Mouse (Mus musculus) testis, adult 2 months (tissue): Measurements from ENCODE around the gene Zfp580. TPM values are rescaled to one million over a fixed set of nuclear protein-coding genes. Genes with fewer than 3 reads are reported as not detected.

ENCODE experiments used
- H3K27ac ChIP-seq: fragments of 200-500 bp; 2 replicates; pipeline ENCODE4 v1.5.1; 2012; ENCODE audit warnings: low read depth, low read length; ENCODE audit not compliant: control insufficient read depth, insufficient read depth
- H3K27me3 ChIP-seq: fragments of 200-500 bp; 2 replicates; pipeline ENCODE4 v1.6.1; 2012; ENCODE audit warnings: mild to moderate bottlenecking, low read length, moderate library complexity; ENCODE audit not compliant: control insufficient read depth, insufficient read depth
- H3K36me3 ChIP-seq: fragments of 200-500 bp; 2 replicates; pipeline ENCODE4 v1.6.1; 2012; ENCODE audit warnings: mild to moderate bottlenecking, low read length; ENCODE audit not compliant: control insufficient read depth, insufficient read depth
- H3K4me1 ChIP-seq: fragments of 200-500 bp; 2 replicates; pipeline ENCODE4 v1.6.1; 2012; ENCODE audit warnings: low read length; ENCODE audit not compliant: control insufficient read depth, insufficient read depth
- H3K4me3 ChIP-seq: fragments of 200-500 bp; 2 replicates; pipeline ENCODE4 v1.5.1; 2012; ENCODE audit warnings: low read depth, mild to moderate bottlenecking, low read length, moderate library complexity, mixed read lengths; ENCODE audit not compliant: control insufficient read depth
- CTCF ChIP-seq: fragments of 200-500 bp; IDR thresholded peaks from 2 replicates; pipeline ENCODE4 v1.5.1; 2012; ENCODE audit warnings: low read depth, mild to moderate bottlenecking, inconsistent platforms, low read length, moderate library complexity; ENCODE audit not compliant: control insufficient read depth, insufficient read depth, insufficient replicate concordance
- POLR2A ChIP-seq: fragments of 200-500 bp; IDR thresholded peaks from 2 replicates; pipeline ENCODE4 v1.6.1; 2012; ENCODE audit warnings: low read depth, mild to moderate bottlenecking, inconsistent platforms, low read length, moderate library complexity; ENCODE audit not compliant: control insufficient read depth
- polyA plus RNA-seq: library from polyadenylated mRNA; depleted of rRNA; stranded (reverse); fragments of >200 nt; gene quantifications from 2 replicates; pipeline ENCODE4 v1.2.3, GENCODE M21; 2012

Zfp580 gene
- polyA plus RNA-seq, 1 experiment: 9.4 TPM

DNA sequence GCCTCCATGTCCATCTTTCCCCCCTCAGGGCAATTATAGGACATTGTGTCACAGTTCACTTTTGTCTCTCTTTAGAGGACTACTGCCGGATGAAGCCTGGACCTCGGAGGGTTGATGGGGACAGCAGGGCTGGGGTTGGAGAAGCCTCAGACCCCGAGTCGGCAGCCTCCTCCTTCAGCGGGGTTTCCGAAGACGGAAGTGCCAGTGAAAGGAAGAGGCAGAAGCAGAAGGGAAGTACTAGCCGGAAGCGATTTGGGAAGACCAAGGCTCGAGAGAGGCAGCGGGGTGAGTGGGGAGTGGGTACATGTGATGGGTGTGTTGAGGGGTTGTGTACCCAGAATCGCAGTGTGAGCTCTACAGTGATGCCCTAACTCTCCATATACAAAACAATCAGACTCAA lies 8.1 kb downstream of the Zfp580 start:
- Histone ChIP-seq H3K4me3 (peak overlapping the region; percentile 93), H3K4me1 (peaks cover 33% of the 10 kb centered on the region), H3K36me3 (no peaks in the 10 kb centered on the region), H3K27ac (peak overlapping the region; percentile 98; the same call in 1 of the 2 replicates), H3K27me3 (no peaks in the 10 kb centered on the region)
- TF ChIP-seq POLR2A: no peak
- no peak for TF ChIP-seq CTCF

DNA sequence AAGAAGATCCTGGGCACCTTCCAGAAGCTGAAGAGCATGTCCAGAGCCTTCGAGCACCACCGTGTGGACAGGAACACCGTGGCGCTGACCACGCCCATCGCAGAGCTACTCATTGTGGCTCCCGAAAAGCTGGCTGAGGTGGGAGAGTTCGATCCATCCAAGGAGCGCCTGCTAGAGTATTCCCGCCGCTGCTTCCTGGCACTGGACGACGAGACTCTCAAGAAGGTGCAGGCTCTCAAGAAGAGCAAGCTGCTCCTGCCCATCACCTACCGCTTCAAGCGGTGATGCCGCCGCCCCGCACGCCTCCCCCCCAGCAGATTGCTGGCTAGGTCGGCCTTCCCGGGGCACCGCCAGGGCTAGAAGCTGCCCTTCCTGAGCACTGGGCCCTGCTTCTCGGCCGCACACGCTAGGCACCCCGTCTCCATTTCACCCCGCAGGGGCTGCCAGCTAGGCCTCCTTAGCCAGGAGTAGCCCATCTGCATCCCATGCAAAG lies 8.9 kb downstream of the Zfp580 start:
- peak overlapping the region; percentile 93 for H3K4me3 ChIP-seq
- no peaks in the 10 kb centered on the region for H3K36me3 ChIP-seq
- peak overlapping the region; percentile 98 for H3K27ac ChIP-seq
- TF ChIP-seq CTCF (peak; percentile 55; the same call in 1 of the 2 replicates), POLR2A (no peak; the same call in 1 of the 2 replicates)
- H3K4me1 ChIP-seq: peaks cover 28% of the 10 kb centered on the region
- H3K27me3 ChIP-seq: no peaks in the 10 kb centered on the region

DNA sequence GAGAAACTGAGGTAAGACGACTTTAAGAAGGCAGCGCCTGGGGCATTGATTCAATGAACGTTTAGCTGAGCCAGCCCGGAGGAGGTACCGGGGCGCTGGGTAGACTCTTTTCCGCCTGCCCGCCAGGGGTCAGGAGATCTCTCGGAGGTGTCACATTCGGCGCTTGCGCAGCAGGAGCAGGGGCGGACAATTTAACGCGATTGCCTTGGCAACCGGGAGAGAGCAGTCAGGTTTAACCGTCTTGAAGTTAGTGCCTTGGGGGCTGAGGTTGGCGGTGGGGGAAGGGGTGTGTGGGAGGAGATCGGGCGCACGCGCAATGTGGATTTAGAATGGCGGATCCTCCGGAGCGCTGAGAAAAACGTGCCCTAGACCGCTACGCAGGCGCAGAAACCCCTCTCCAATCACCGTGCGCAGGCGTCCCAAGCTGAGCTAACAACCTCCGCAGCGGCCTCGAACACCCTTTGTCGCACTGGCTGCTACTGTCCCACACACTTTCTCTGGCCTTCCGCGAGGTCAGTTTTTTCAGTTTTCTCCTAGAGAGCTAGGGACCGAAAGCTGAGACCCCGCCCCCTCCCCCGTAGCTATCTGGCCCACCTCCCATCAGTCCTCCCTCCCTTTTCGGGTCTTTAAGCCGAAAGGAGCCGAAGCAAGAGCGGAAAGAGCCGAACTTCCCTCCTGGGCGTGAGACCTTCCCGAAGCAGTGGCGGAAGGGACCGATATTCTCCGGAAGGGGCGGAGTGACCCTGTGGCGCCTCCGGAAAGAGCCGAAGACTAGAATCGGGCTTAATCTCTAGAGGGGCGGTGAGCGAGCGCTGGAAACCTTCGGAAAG lies 9.8 kb downstream of the Zfp580 start:
- no peaks in the 10 kb centered on the region for H3K27me3 ChIP-seq
- TF ChIP-seq POLR2A (peak; percentile 87), CTCF (peak; percentile 46; the same call in 1 of the 2 replicates)
- H3K27ac ChIP-seq: peak overlapping the region; percentile 98
- no peaks in the 10 kb centered on the region for H3K36me3 ChIP-seq
- peak overlapping the region; percentile 93 for H3K4me3 ChIP-seq
- H3K4me1 ChIP-seq: peaks cover 25% of the 10 kb centered on the region

DNA sequence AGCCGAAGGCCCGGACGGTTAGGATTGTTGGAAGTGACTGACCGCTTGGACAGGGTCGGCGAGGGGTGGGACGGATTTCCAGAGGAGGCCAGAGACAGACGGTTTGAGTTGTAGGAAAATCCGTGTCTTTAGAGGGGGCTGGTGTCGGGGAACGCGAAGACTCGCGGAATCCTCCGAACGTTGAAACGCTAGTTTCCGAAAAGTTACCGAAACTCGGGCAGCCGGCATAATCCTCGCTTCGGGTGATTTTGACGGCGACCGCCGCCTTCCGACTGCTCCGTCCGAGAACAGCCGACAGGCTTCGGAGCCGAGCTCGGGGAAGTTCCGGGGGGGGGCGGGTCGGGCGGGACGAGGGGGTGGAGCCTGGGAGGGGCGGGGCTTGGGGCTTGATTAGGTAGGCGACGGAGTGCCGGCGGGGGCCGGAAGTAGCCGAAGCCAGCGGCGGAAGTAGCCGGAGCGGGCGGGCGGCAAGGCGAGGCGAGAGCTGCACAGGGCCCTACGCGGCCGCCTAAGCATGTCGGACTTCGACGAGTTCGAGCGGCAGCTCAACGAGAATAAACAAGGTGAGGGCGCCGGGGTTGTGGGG lies 10.5 kb downstream of the Zfp580 start, which contains the start of gene U2af2:
Gene U2af2 (plus strand): TSS at position 370 of the 586 bp plus-strand sequence.
- no peaks in the 10 kb centered on the region for H3K36me3 ChIP-seq
- TF ChIP-seq CTCF (no peak), POLR2A (peak; percentile 50)
- H3K4me3 ChIP-seq: peak within 1 kb of the TSS; percentile 93
- H3K27ac ChIP-seq: peak within 1 kb of the TSS; percentile 98
- H3K27me3 ChIP-seq: no peaks in the 10 kb centered on the region
- H3K4me1 ChIP-seq: peaks cover 23% of the 10 kb centered on the region

DNA sequence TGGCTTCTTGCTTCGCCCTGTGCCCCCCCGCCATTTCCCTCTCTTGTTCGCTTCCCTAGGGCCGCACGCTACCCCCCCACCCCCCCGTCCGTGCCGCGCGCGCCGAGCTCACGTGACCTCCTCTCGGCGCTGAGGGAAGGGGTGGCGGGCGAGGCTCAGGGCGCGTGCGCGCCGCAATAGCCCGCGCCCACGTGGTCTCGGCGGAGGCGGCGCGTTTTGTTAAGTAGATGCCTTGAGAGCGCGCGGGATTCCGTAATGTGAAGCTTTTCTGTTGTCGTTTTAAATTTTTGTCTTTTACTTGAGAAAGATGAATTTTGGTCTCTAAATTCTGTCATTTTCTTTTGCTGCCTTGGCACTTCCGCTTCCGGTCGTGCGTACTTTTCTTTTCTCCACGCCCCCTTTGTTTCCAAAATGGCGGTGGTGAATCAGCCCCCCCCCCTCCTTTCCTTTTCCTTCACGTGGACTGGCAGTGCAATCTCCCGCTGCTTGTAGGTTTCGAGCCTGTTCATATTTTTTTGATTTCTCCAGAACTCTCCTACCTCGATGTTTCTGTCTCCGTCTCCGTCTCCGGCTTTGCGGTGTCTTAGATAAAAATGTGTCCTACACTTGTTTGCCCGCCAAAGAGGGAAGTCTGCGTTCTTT lies 11.1 kb downstream of the Zfp580 start:
- no peaks in the 10 kb centered on the region for H3K36me3 ChIP-seq
- no peaks in the 10 kb centered on the region for H3K27me3 ChIP-seq
- H3K4me1 ChIP-seq: peaks cover 16% of the 10 kb centered on the region
- no peak for TF ChIP-seq POLR2A
- no peak for TF ChIP-seq CTCF
- H3K4me3 ChIP-seq: peak overlapping the region; percentile 90
- peak overlapping the region; percentile 89 for H3K27ac ChIP-seq

DNA sequence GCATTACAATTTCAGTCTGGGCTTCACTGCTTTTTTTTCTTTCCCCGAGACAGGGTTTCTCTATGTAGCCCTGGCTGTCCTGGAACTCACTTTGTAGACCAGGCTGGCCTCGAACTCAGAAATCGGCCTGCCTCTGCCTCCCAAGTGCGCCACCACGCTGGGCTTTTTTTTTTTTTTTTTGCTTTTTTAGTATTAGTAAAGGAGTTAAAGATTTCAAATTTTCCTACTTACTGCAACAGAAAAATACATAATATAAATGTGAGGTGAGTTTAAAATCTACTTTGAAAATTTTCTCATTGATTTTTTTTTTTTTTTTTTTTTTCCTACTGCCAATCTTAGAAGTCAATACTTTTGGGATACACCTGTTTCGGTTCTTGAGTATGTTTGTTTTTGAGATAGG lies 13.5 kb downstream of the Zfp580 start:
- Histone ChIP-seq H3K4me1 (peaks cover 7% of the 10 kb centered on the region), H3K27me3 (no peaks in the 10 kb centered on the region), H3K36me3 (peaks cover 2% of the 10 kb centered on the region), H3K4me3 (no peak overlapping the region), H3K27ac (no peak overlapping the region)
- TF ChIP-seq POLR2A: no peak
- no peak for TF ChIP-seq CTCF

DNA sequence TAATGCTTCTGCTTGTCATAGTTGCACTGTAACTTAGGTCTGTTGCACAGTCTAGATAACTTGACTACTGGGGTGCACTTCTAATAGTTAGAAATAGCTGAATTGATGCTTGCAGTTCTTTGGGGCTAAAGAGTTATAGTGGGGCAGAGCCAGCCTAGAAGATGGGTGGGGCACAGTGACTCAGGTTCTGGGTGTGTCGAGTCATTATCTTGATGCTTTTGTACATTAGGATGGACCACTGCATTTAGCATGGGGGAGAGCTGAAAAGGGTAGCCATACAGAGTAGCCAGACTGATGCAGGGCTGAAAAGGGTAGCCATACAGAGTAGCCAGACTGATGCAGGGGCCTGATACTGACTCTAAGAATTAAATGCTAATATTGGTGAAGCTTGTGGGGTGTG lies 22.2 kb downstream of the Zfp580 start:
- H3K36me3 ChIP-seq: peaks cover under 1% of the 10 kb centered on the region
- no peak for TF ChIP-seq CTCF
- TF ChIP-seq POLR2A: no peak
- no peaks in the 10 kb centered on the region for H3K4me1 ChIP-seq
- no peaks in the 10 kb centered on the region for H3K27me3 ChIP-seq
- no peak overlapping the region for H3K27ac ChIP-seq
- H3K4me3 ChIP-seq: no peak overlapping the region
